ENCODE assay signal across 8 mouse cellular contexts in genomic region chr16:16983534-16984422, GRCm38 (mm10). TPM values are rescaled to one million over a fixed set of nuclear protein-coding genes. Genes with fewer than 3 reads are reported as not detected.
A peak's percentile ranks its signal among the peaks of the same experiment; 100 is the strongest.
DNase-seq lines count a peak whose midpoint lies in the region; ATAC-seq and TF ChIP-seq lines count a peak whose summit lies in the region.

No protein-coding gene starts in this region.

- DNase-seq in testis, postnatal 10 days (ENCODE audit: low spot score), result no peak
- peak; percentile 6 for DNase-seq in brain, embryonic 18.5 days (ENCODE audit: low read depth, low spot score)
- peak; percentile 27 for DNase-seq in forelimb bud, embryonic 11.5 days (ENCODE audit: low read depth, low spot score)
- DNase-seq in urinary bladder, adult 2 months (ENCODE audit: low spot score), result peak; percentile 60

- H3K27ac ChIP-seq in testis, adult 2 months (ENCODE audit: control insufficient read depth, insufficient read depth, low read depth, low read length), result peak overlapping the region; percentile 93
- peak overlapping the region; percentile 97 for H3K27ac ChIP-seq in hindbrain, embryonic 16.5 days (ENCODE audit: low read depth, low read length)
- peak overlapping the region; percentile 96 for H3K27ac ChIP-seq in limb, embryonic 15.5 days
- peak overlapping the region; percentile 95 for H3K27ac ChIP-seq in midbrain, embryonic 15.5 days

- peak overlapping the region; percentile 95 for H3K9ac ChIP-seq in hindbrain, embryonic 16.5 days (ENCODE audit: low read depth, low read length)
- H3K9ac ChIP-seq in limb, embryonic 15.5 days, result peak overlapping the region; percentile 93
- H3K9ac ChIP-seq in midbrain, embryonic 15.5 days, result peak overlapping the region; percentile 80

- TF ChIP-seq CTCF in testis, adult 2 months (IDR thresholded peaks at IDR 0.05; ENCODE audit: control insufficient read depth, insufficient read depth, insufficient replicate concordance, low read depth, low read length), result no peak

- H3K4me2 ChIP-seq in hindbrain, embryonic 16.5 days (ENCODE audit: low read length), result peak overlapping the region; percentile 69
- peak overlapping the region; percentile 70 for H3K4me2 ChIP-seq in limb, embryonic 15.5 days
- peak overlapping the region; percentile 55 for H3K4me2 ChIP-seq in midbrain, embryonic 15.5 days

- TF ChIP-seq POLR2A in testis, adult 2 months (IDR thresholded peaks at IDR 0.05; ENCODE audit: control insufficient read depth, low read depth, low read length), result no peak

- WGBS in hindbrain, embryonic 16.5 days, result under 1% methylated on average over 65 of the region's 75 CpGs
- WGBS in limb, embryonic 15.5 days, result under 1% methylated on average over 74 of the region's 75 CpGs
- under 1% methylated on average over 67 of the region's 75 CpGs for WGBS in midbrain, embryonic 15.5 days

- peak overlapping the region; percentile 97 for H3K4me3 ChIP-seq in testis, adult 2 months (ENCODE audit: control insufficient read depth, low read depth, low read length)
- H3K4me3 ChIP-seq in hindbrain, embryonic 16.5 days (ENCODE audit: low read length), result peak overlapping the region; percentile 98
- peak overlapping the region; percentile 96 for H3K4me3 ChIP-seq in limb, embryonic 15.5 days
- H3K4me3 ChIP-seq in midbrain, embryonic 15.5 days, result peak overlapping the region; percentile 96

- no peaks in the 10 kb centered on the region for H3K9me3 ChIP-seq in hindbrain, embryonic 16.5 days (ENCODE audit: control insufficient read depth, low read length)
- no peaks in the 10 kb centered on the region for H3K9me3 ChIP-seq in limb, embryonic 15.5 days
- H3K9me3 ChIP-seq in midbrain, embryonic 15.5 days, result no peaks in the 10 kb centered on the region

- H3K36me3 ChIP-seq in testis, adult 2 months (ENCODE audit: control insufficient read depth, insufficient read depth, low read length), result no peaks in the 10 kb centered on the region
- H3K36me3 ChIP-seq in hindbrain, embryonic 16.5 days (ENCODE audit: control insufficient read depth, insufficient read depth, low read length), result peaks cover 4% of the 10 kb centered on the region; the same call in 1 of the 2 replicates
- H3K36me3 ChIP-seq in limb, embryonic 15.5 days, result peaks cover 4% of the 10 kb centered on the region
- H3K36me3 ChIP-seq in midbrain, embryonic 15.5 days (replicated peaks), result no peaks in the 10 kb centered on the region

- H3K4me1 ChIP-seq in testis, adult 2 months (ENCODE audit: control insufficient read depth, insufficient read depth, low read length), result no peaks in the 10 kb centered on the region
- H3K4me1 ChIP-seq in hindbrain, embryonic 16.5 days (ENCODE audit: control insufficient read depth, insufficient read depth, low read depth, low read length), result peaks cover 18% of the 10 kb centered on the region
- H3K4me1 ChIP-seq in limb, embryonic 15.5 days, result peaks cover 7% of the 10 kb centered on the region; the same call in 1 of the 2 replicates
- H3K4me1 ChIP-seq in midbrain, embryonic 15.5 days, result peaks cover 27% of the 10 kb centered on the region

- peak; percentile 70 for ATAC-seq in hindbrain, embryonic 16.5 days
- peak; percentile 48 for ATAC-seq in limb, embryonic 15.5 days (ENCODE audit: insufficient number of reproducible peaks, low FRiP score, low TSS enrichment, low read depth)
- peak; percentile 78 for ATAC-seq in midbrain, embryonic 15.5 days (replicated peaks)

- no peaks in the 10 kb centered on the region for H3K27me3 ChIP-seq in testis, adult 2 months (ENCODE audit: control insufficient read depth, insufficient read depth, low read length)
- H3K27me3 ChIP-seq in hindbrain, embryonic 16.5 days (replicated peaks; ENCODE audit: control insufficient read depth, insufficient read depth, low read length), result no peaks in the 10 kb centered on the region
- no peaks in the 10 kb centered on the region for H3K27me3 ChIP-seq in limb, embryonic 15.5 days
- no peaks in the 10 kb centered on the region for H3K27me3 ChIP-seq in midbrain, embryonic 15.5 days (replicated peaks)

RNA-seq across cellular contexts. Expression of gene Mapk1, which starts 0.6 kb away (rescaled TPM):
- 35.5 and 42.0 TPM in 2 replicates for polyA plus RNA-seq in testis, adult 2 months (2012; rRNA removed)
- 183 and 184 TPM in 2 replicates for polyA plus RNA-seq in hindbrain, embryonic 16.5 days (2015; fragmentation: Nextera tagmentation; extraction: Ambion mirVana)
- polyA plus RNA-seq in limb, embryonic 15.5 days (2015; fragmentation: Nextera tagmentation; extraction: Ambion mirVana), result 155 and 161 TPM in 2 replicates
- polyA plus RNA-seq in midbrain, embryonic 15.5 days (2015; fragmentation: Nextera tagmentation; extraction: Ambion mirVana), result 180 and 182 TPM in 2 replicates
- 122 and 134 TPM in 2 replicates for polyA plus RNA-seq in urinary bladder, adult 2 months (2012; rRNA removed)
